Mouse (Mus musculus) cerebellum, adult 2 months (tissue): ENCODE results near the gene Hspa5.

Source experiments
- CTCF ChIP-seq: fragments of 200-500 bp; IDR thresholded peaks from 2 replicates; pipeline ENCODE4 v1.5.1; 2011; ENCODE audit warnings: low read depth, mild to moderate bottlenecking, control low read depth, low read length, moderate library complexity, borderline replicate concordance; ENCODE audit not compliant: insufficient read depth
- POLR2A ChIP-seq: fragments of 200-500 bp; IDR thresholded peaks from 2 replicates; pipeline ENCODE4 v1.6.1; 2011; ENCODE audit warnings: low read length, control low read depth, borderline replicate concordance; ENCODE audit not compliant: insufficient read depth

- no peak for TF ChIP-seq CTCF
- TF ChIP-seq POLR2A, result no peak
Measured at GRCm38 (mm10) chr2:34795426-34795825, 23.7 kb downstream of the Hspa5 start.
